Comparison of ENCODE assay signal across 25 mouse cellular contexts in genomic region chr1:78015999-78016398, GRCm38 (mm10).
DNase-seq lines count a peak whose midpoint lies in the region; ATAC-seq lines count a peak whose summit lies in the region.
"Had no signal": no experiment of that assay in that cellular context is flagged by ENCODE, and none has a peak within 500 bp of the region (broad histone marks: within the 10 kb centered on the region; RNA-seq: fewer than 3 reads in every experiment).

No protein-coding gene starts in this region.

- ATAC-seq in embryonic facial prominence, embryonic 13.5 days (ENCODE audit: insufficient number of reproducible peaks, insufficient read depth, low FRiP score, low TSS enrichment, low read depth) = no peak
- no peak for ATAC-seq in midbrain, embryonic 11.5 days (ENCODE audit: low FRiP score)
- no peak for ATAC-seq in embryonic facial prominence, embryonic 15.5 days (ENCODE audit: insufficient number of reproducible peaks, low FRiP score, low TSS enrichment, low read depth)
- ATAC-seq: activated CD4-positive, CD25-positive, alpha-beta regulatory T cell, adult 4 months; CD4-positive, CD25-positive, alpha-beta regulatory T cell, adult 4 months; forebrain, embryonic 14.5 days; forebrain, embryonic 16.5 days; Patski had no signal

- no peaks in the 10 kb centered on the region; the same call in none of the 2 replicates for H3K27me3 ChIP-seq in embryonic facial prominence, embryonic 13.5 days
- H3K27me3 ChIP-seq in embryonic facial prominence, embryonic 10.5 days (replicated peaks; ENCODE audit: low read depth, poor library complexity, severe bottlenecking) = peaks cover 36% of the 10 kb centered on the region
- no peaks in the 10 kb centered on the region for H3K27me3 ChIP-seq in midbrain, embryonic 11.5 days (ENCODE audit: control insufficient read depth, insufficient read depth, low read length)
- H3K27me3 ChIP-seq in midbrain, embryonic 10.5 days (ENCODE audit: low read depth, poor library complexity, severe bottlenecking) = peaks cover 18% of the 10 kb centered on the region; the same call in 1 of the 2 replicates
- H3K27me3 ChIP-seq in embryonic facial prominence, embryonic 15.5 days = no peaks in the 10 kb centered on the region
- H3K27me3 ChIP-seq: CH12.LX had no signal

- intact Hi-C loops in heart, postnatal 10 days (cut with DNase I) = no loop called here

- peaks cover 37% of the 10 kb centered on the region for H3K4me1 ChIP-seq in embryonic facial prominence, embryonic 13.5 days
- peaks cover 19% of the 10 kb centered on the region for H3K4me1 ChIP-seq in embryonic facial prominence, embryonic 10.5 days
- H3K4me1 ChIP-seq in midbrain, embryonic 11.5 days (ENCODE audit: control insufficient read depth, insufficient read depth, low read length) = peaks cover 13% of the 10 kb centered on the region
- peaks cover 38% of the 10 kb centered on the region for H3K4me1 ChIP-seq in midbrain, embryonic 10.5 days
- H3K4me1 ChIP-seq in embryonic facial prominence, embryonic 15.5 days = peaks cover 20% of the 10 kb centered on the region

- no peaks in the 10 kb centered on the region for H3K9me3 ChIP-seq in embryonic facial prominence, embryonic 13.5 days
- H3K9me3 ChIP-seq in embryonic facial prominence, embryonic 10.5 days = no peaks in the 10 kb centered on the region
- no peaks in the 10 kb centered on the region for H3K9me3 ChIP-seq in midbrain, embryonic 11.5 days (ENCODE audit: control insufficient read depth, low read length)
- H3K9me3 ChIP-seq in midbrain, embryonic 10.5 days (replicated peaks) = no peaks in the 10 kb centered on the region
- H3K9me3 ChIP-seq in embryonic facial prominence, embryonic 15.5 days (replicated peaks) = no peaks in the 10 kb centered on the region
- H3K9me3 ChIP-seq: forebrain, embryonic 12.5 days had no signal

- 0 out of 2 replicates have a peak overlapping the region, but pooled peaks have one; percentile 76 for H3K27ac ChIP-seq in embryonic facial prominence, embryonic 13.5 days
- no peak overlapping the region for H3K27ac ChIP-seq in embryonic facial prominence, embryonic 10.5 days (replicated peaks)
- H3K27ac ChIP-seq in midbrain, embryonic 11.5 days (ENCODE audit: low read depth, low read length) = no peak overlapping the region
- no peak overlapping the region for H3K27ac ChIP-seq in midbrain, embryonic 10.5 days (replicated peaks)
- peak overlapping the region; percentile 81; the same call in 1 of the 2 replicates for H3K27ac ChIP-seq in embryonic facial prominence, embryonic 15.5 days (replicated peaks)
- H3K27ac ChIP-seq: forebrain, embryonic 12.5 days had no signal

- H3K9ac ChIP-seq in embryonic facial prominence, embryonic 13.5 days = no peak overlapping the region
- no peak overlapping the region for H3K9ac ChIP-seq in midbrain, embryonic 11.5 days (ENCODE audit: low read length)
- H3K9ac ChIP-seq in embryonic facial prominence, embryonic 15.5 days = no peak overlapping the region
- H3K9ac ChIP-seq: forebrain, embryonic 12.5 days had no signal

- DNase-seq in embryonic facial prominence, embryonic 10.5 days (ENCODE audit: low spot score) = no peak
- DNase-seq in heart, adult 11 months = peak; percentile 61
- no peak for DNase-seq in heart, postnatal 10 days
- peak; percentile 84 for DNase-seq in midbrain, embryonic 11.5 days (ENCODE audit: low spot score, missing footprints)
- no peak for DNase-seq in midbrain, embryonic 10.5 days (ENCODE audit: low spot score)
- DNase-seq in kidney, postnatal 14 days = no peak
- DNase-seq: adrenal gland, adult 8-10 months; adrenal gland, postnatal 14 days; adrenal gland, postnatal 36 days; B cell, adult 2 months; cerebellum, adult 11-12 months; cerebellum, adult 2 months; cerebellum, adult 9-10 months; cerebellum, postnatal 10 days; cerebellum, postnatal 25 days had no signal

- peak overlapping the region; percentile 48; the same call in 1 of the 2 replicates for H3K4me2 ChIP-seq in embryonic facial prominence, embryonic 13.5 days
- no peak overlapping the region for H3K4me2 ChIP-seq in midbrain, embryonic 11.5 days
- H3K4me2 ChIP-seq in embryonic facial prominence, embryonic 15.5 days (replicated peaks) = no peak overlapping the region
- H3K4me2 ChIP-seq: forebrain, embryonic 12.5 days had no signal

- no peak overlapping the region for H3K4me3 ChIP-seq in embryonic facial prominence, embryonic 13.5 days
- H3K4me3 ChIP-seq in embryonic facial prominence, embryonic 10.5 days = no peak overlapping the region
- H3K4me3 ChIP-seq in midbrain, embryonic 11.5 days (ENCODE audit: low read depth, low read length) = no peak overlapping the region
- no peak overlapping the region for H3K4me3 ChIP-seq in midbrain, embryonic 10.5 days
- no peak overlapping the region for H3K4me3 ChIP-seq in embryonic facial prominence, embryonic 15.5 days (replicated peaks)
- H3K4me3 ChIP-seq: forebrain, embryonic 12.5 days had no signal

- no peaks in the 10 kb centered on the region for H3K36me3 ChIP-seq in embryonic facial prominence, embryonic 13.5 days
- H3K36me3 ChIP-seq in embryonic facial prominence, embryonic 10.5 days (replicated peaks) = no peaks in the 10 kb centered on the region
- H3K36me3 ChIP-seq in midbrain, embryonic 11.5 days (ENCODE audit: control insufficient read depth, insufficient read depth, low read length) = no peaks in the 10 kb centered on the region
- no peaks in the 10 kb centered on the region for H3K36me3 ChIP-seq in midbrain, embryonic 10.5 days
- H3K36me3 ChIP-seq in embryonic facial prominence, embryonic 15.5 days = no peaks in the 10 kb centered on the region
- H3K36me3 ChIP-seq: forebrain, embryonic 12.5 days; G1E had no signal

- WGBS in embryonic facial prominence, embryonic 13.5 days = 36% methylated on average over 3 of the region's 3 CpGs
- 42% methylated on average over 3 of the region's 3 CpGs for WGBS in embryonic facial prominence, embryonic 10.5 days
- 42% methylated on average over 3 of the region's 3 CpGs for WGBS in midbrain, embryonic 11.5 days
- WGBS in midbrain, embryonic 10.5 days = 54% methylated on average over 3 of the region's 3 CpGs
- WGBS in embryonic facial prominence, embryonic 15.5 days = 25% methylated on average over 3 of the region's 3 CpGs

Comparison
In these comparisons a context has a peak if more than half of its experiments do, and no peak if none do; other contexts are left out.
1. H3K27ac ChIP-seq: peak in embryonic facial prominence, embryonic 13.5 days (single experiment) and embryonic facial prominence, embryonic 15.5 days (single experiment); none in embryonic facial prominence, embryonic 10.5 days (single experiment), midbrain, embryonic 11.5 days (single experiment) and midbrain, embryonic 10.5 days (single experiment).
2. DNase-seq: peak in heart, adult 11 months (single experiment) and midbrain, embryonic 11.5 days (single experiment); none in embryonic facial prominence, embryonic 10.5 days (single experiment), heart, postnatal 10 days (0 of 2), midbrain, embryonic 10.5 days (single experiment) and kidney, postnatal 14 days (single experiment).